ENCODE assay signal across 19 mouse cellular contexts in genomic region chr14:61221166-61221565, GRCm38 (mm10). TPM values are rescaled to one million over a fixed set of nuclear protein-coding genes. Genes with fewer than 3 reads are reported as not detected.
DNase-seq lines count a peak whose midpoint lies in the region.
"Had no signal": no experiment of that assay in that cellular context is flagged by ENCODE, and none has a peak within 500 bp of the region (broad histone marks: within the 10 kb centered on the region; RNA-seq: fewer than 3 reads in every experiment).

No protein-coding gene starts in this region.

- no peaks in the 10 kb centered on the region for H3K9me3 ChIP-seq in limb, embryonic 10.5 days (replicated peaks)
- H3K9me3 ChIP-seq: heart, embryonic 12.5 days; hindbrain, embryonic 10.5 days; liver, embryonic 15.5 days had no signal

- peaks cover 36% of the 10 kb centered on the region for H3K4me1 ChIP-seq in limb, embryonic 10.5 days
- H3K4me1 ChIP-seq: hindbrain, embryonic 10.5 days; liver, embryonic 15.5 days had no signal

- 63% methylated on average over 5 of the region's 5 CpGs for WGBS in limb, embryonic 10.5 days

- no peak overlapping the region for H3K4me3 ChIP-seq in limb, embryonic 10.5 days
- H3K4me3 ChIP-seq: heart, embryonic 12.5 days; hindbrain, embryonic 10.5 days; left cerebral cortex, adult 2 months; liver, embryonic 15.5 days had no signal

- no peaks in the 10 kb centered on the region for H3K36me3 ChIP-seq in limb, embryonic 10.5 days
- H3K36me3 ChIP-seq: heart, embryonic 12.5 days; hindbrain, embryonic 10.5 days; liver, embryonic 15.5 days had no signal

- DNase-seq in cerebellum, adult 11-12 months: peak; percentile 19
- DNase-seq in cerebellum, postnatal 4 days (ENCODE audit: low spot score in 2 of 2): no peak
- peak; percentile 38 for DNase-seq in cerebellum, adult 9-10 months
- peak; percentile 26 for DNase-seq in embryo, embryonic 10.5 days (ENCODE audit: low spot score)
- no peak for DNase-seq in limb, embryonic 10.5 days (ENCODE audit: low spot score)
- DNase-seq in thymus, postnatal 36 days: no peak
- no peak for DNase-seq in urinary bladder, postnatal 14 days (ENCODE audit: low spot score)
- DNase-seq in lung, postnatal 36 days: no peak
- DNase-seq: adrenal gland, postnatal 14 days; gastrocnemius, postnatal 10 days; heart, postnatal 10 days; layer of hippocampus, adult 9-11 months; liver; right cerebral cortex, postnatal 14 days had no signal

- H3K27me3 ChIP-seq in limb, embryonic 10.5 days (ENCODE audit: low read depth, poor library complexity, severe bottlenecking): no peaks in the 10 kb centered on the region
- H3K27me3 ChIP-seq: heart, embryonic 12.5 days; liver, embryonic 15.5 days had no signal

- H3K27ac ChIP-seq in limb, embryonic 10.5 days: 0 out of 2 replicates have a peak overlapping the region, but pooled peaks have one; percentile 36
- H3K27ac ChIP-seq: hindbrain, embryonic 10.5 days; left cerebral cortex, adult 2 months; liver, embryonic 15.5 days had no signal

RNA-seq across cellular contexts. Expression of gene Sgcg, which starts 37.1 kb away (rescaled TPM):
- polyA plus RNA-seq in limb, embryonic 10.5 days (2016; fragmentation: Nextera tagmentation; extraction: Ambion mirVana): 0.18 and 0.43 TPM in 2 replicates
- polyA plus RNA-seq: midbrain, embryonic 11.5 days had no signal

Comparison
In these comparisons a context has a peak if more than half of its experiments do, and no peak if none do; other contexts are left out.
1. DNase-seq: peak in cerebellum, adult 11-12 months (single experiment), cerebellum, adult 9-10 months (single experiment) and embryo, embryonic 10.5 days (single experiment); none in cerebellum, postnatal 4 days (0 of 2), limb, embryonic 10.5 days (single experiment), thymus, postnatal 36 days (0 of 2), urinary bladder, postnatal 14 days (single experiment) and lung, postnatal 36 days (single experiment).